Mouse (Mus musculus) layer of hippocampus, adult 11-12 months (tissue): ENCODE results near the gene Dock4.

Experiments
- DNase-seq: peaks from one replicate; pipeline ENCODE4 v3.0.0; 2022; ENCODE audit warnings: low spot score

Dock4 gene

GRCm38 (mm10) chr12:40462693-40463235, 17.0 kb downstream of the Dock4 start:
- no peak for DNase-seq

GRCm38 (mm10) chr12:40463828-40464227, 18.1 kb downstream of the Dock4 start:
- DNase-seq: no peak

GRCm38 (mm10) chr12:40464282-40464681, 18.5 kb downstream of the Dock4 start:
- DNase-seq: peak; percentile 58

DNA sequence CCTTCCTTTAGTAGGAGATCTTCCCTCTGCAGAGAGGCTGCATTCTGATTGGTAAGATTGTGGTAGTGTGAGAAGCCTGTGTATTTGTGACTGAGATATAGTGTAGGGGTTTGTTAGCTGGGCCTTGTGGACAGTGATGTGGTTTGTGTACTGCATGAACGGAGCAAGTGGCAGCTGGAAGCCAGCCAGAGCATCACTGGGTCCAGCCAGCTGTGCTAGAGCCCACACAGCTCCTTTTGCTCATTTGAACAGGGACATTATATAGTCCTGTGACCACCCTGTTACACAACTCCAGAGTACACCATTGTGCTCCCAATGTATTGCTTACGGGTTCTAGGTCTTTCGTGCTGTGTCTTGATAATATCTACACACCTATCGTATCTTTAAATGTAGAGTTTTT, 22.5 kb downstream of the Dock4 start:
- peak; percentile 69 for DNase-seq

- DNase-seq: no peak
These were observed 23.3 kb downstream of the Dock4 start for GRCm38 (mm10) chr12:40469009-40469408.

DNA sequence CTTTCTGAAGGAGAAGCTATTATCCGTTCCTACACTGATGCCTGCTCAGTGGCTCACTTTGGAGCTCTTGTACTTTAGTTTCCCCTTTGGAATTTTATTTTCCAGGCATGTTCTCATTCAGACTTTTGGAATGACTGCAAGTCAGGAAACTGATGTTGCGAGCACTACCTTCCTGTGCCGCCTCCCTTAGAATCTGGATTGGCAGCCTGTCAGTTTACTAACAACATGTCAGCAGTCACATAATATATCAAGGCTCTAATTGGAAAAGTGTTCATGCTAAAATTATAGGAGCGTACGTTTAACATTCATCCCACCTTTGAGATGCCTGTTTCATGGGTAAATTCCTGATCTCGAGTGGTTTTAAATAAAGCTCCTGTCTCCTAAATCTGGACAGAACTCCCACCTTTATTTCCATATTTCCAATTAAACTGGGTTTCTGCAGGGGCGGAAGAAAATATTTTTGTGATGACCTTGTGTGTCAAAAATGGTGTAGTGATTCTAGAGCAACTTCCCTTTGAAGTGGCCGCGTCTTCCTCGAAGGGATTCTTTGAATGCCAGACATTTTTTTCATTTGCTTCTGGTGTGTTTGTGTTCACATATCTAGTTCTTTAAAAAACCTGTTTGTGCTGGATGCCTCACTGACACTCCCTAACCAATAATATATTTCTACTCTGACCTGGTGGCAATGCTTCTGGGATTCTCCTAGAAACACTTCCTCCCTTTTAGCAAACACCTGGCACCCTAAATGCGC, 26.1 kb downstream of the Dock4 start:
- no peak for DNase-seq

GRCm38 (mm10) chr12:40473709-40474108, 28.0 kb downstream of the Dock4 start:
- DNase-seq: no peak

DNA sequence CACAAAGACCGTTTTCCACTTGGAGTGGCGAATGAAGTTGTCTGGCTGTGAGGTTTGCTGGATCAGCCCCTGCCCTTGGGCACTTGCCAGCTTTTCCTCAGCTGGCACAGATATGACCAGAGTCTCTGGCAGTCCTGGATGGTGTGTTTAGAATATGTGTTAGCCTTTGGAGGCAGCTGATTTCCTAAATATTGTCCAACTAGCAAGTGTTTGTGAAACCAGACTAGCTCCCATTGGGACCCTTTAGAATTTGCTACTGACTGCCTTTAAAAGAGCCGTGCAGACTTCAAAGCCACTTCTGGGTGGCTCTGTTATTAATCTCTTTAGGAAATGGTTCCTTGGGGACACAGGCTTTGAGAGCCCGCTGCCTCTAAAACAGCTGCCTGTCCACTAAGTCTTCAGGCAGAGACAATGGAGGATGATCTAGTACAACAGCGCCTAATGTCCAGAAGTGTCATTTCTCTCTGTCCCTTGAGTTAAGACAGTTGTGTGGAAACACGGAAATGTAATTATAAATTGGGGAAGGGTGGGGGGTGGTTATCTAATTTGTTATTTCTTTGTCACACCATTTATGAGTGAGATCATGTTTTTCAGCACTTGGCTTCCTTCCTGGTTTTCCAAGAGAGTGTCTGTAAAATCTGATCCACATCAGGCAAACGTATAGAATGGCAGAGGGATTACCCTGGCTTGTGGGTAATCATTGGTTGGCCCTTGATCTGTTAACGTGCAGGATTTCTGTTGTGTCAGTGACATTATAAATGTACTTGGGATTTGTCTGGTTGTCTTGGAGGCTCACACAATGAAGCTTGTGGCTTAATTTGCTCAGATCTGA, 32.1 kb downstream of the Dock4 start:
- DNase-seq: no peak

DNA sequence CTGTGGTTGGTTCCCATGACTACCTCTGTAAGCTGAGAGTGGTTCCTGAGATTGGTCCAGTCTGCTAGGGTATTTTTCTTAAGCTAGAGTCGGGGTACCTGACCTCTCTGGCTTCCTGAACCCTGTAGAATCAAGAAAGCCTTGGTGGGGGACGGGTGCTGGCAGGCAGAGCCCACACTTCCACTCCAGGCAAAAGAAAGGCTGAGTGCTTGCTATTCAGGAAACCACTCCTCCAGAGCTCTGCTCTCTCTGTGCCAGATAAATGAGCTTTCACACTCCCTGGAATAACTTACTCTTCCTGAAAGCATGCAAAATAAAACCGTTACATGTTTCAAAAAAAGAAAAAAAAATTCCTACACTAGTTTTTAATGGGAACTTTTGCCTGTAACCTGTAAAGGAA, 38.5 kb downstream of the Dock4 start:
- no peak for DNase-seq

GRCm38 (mm10) chr12:40485210-40485609, 39.5 kb downstream of the Dock4 start:
- DNase-seq: no peak

DNA sequence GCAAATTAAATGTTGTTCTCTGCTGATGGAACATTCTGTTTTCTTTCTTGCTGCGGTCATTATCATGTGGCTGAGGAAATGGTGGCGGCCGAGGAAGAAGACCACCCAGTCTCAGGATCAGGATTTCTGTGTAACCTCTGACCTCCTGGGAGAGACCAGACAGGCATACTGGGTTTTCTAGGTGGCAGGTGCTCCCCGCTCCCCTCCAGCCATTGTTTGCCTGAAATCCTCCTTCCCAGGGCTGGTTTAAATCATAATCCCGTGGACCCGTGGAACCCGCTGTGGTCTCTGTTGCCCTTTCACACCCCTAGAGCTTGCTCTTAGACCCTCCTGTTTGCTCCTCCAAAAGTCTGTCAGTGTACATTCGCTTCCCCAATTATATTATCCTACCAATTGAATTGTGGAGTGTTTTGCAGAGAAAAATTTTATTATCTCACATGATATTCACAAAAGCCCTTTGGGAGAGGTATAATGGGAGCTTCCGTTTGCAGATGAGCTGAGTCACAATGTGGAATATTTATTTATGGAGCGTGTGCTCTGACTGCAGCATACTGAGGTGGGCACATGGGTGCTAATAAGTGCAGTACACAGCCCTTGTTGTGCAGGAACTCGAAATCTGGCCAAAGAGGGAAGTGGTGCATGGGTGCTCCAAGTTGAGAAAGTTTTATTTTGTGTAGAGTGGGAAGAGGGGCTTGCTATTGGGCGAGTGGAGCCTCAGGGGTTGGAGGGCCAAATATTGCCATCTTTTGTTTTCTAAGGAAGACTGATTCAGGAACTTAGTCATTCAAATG, 40.5 kb downstream of the Dock4 start:
- DNase-seq: no peak

DNA sequence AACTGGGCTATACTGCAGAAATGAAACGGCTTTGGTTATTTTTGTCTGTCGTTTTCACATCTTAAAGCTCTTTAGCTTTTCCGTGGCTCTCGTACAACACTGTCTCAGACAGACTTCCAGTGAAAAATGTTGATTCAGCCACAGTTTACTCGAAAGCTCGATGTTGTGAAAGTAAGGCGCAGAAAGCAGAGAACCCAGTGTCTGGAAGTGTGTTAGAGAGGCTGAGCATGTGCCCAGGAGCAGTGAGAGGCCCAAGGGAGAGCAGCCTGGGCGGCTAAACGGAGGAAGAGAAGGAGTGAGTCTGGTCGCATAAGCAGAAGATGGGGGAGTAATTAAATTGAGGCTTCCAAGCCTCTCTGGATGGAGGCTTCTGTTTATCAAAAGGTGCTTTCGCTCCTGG, 50.6 kb downstream of the Dock4 start:
- no peak for DNase-seq

GRCm38 (mm10) chr12:40497806-40498205, 52.1 kb downstream of the Dock4 start:
- DNase-seq: no peak

GRCm38 (mm10) chr12:40498250-40498671, 52.5 kb downstream of the Dock4 start:
- no peak for DNase-seq

DNA sequence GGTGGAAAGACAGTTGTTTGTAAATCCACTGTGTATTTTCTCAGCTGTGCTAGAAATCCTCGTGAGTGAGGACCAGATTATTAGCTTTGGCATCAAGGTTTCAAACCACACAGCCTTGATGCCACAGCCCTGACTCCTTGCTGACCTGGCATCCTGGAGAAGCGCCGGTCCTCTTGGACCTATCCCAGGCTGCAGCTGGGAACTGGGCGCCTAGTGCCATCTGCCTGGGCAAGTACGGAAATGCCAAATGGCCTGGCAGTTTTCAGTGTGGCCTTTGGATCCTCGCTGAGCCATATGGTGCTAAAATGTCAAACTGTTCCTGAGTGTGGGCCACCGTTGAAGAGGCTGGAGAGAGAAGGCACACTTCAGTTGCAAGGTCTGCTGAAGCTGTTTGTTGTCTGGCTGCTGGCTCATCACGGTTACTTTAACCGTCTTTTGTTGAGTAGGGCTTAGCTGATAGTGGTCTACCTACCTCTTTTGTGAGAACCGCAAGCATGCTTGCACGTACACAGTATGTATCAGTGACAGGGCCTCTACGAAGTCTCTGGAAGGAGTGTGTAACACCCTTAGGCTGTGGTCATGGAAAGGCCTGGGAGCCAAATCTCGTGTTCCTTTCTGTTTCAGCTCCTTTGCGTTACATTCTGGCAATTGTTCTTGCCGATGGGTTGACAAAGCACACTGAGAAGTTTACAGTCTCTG, 53.3 kb downstream of the Dock4 start:
- DNase-seq: peak; percentile 60

DNA sequence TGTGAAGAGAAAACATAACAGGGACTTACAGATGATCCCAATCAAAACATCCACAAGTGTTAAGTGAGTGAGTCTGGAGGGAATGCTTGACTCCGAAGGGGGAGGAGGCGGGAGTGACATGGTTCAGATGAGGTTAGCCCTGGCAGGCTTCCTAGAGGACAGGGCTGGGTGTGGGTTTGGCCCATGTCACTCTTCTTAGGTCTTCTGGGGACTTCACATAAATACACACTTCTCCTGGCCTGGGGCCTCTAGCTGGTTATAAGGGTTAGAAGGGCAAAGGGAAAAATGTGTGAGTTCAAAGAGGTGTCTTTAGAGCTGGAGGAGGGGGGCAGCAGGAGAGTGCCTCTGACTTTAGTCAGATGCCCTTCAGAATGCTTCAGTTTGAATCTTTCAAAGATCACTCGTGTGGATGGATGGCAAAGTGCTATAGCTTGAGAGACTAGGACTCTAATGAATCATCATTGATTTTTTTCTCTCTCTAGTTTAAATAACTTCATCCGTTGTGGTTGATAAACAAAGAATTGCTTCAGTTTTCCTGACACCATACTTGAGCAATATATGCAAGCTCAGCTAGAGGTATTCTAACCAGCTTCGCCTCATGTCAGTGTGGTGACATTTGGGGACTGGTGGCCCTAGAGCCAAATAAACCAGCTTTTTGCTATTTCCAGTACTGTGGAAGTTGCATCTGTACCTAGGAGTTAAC, 54.0 kb downstream of the Dock4 start:
- no peak for DNase-seq

GRCm38 (mm10) chr12:40501141-40501540, 55.4 kb downstream of the Dock4 start:
- no peak for DNase-seq

- no peak for DNase-seq
These were observed 57.8 kb downstream of the Dock4 start for GRCm38 (mm10) chr12:40503520-40503919.

- no peak for DNase-seq
These were observed 58.9 kb downstream of the Dock4 start for GRCm38 (mm10) chr12:40504687-40505086.

DNA sequence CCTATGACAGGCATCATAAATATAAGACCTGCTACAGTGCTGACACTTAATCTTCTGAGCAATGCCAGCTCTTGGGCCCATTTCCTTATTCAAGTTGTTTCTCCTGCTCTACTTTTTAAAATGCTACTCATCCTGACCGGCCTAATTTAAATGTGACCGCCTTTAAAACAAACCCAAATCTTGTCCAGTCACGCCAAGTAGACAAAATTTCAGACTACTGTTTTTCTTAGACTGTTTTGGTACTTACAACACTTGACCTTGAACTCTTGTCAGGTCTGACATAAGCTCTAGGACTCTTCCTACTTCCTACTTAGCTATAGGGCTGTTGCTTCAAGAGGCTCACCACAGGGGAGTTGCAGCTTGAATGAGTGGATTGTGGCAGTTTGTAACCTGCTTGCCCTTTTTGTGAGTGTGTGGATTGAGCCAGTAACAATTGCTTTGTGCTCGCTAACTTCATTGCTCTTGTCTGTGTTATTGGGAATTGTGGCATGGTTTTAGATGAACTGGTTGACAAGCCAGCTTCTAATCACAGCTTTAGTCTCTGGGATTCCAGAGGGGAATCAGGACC, 62.2 kb downstream of the Dock4 start:
- DNase-seq: no peak

DNA sequence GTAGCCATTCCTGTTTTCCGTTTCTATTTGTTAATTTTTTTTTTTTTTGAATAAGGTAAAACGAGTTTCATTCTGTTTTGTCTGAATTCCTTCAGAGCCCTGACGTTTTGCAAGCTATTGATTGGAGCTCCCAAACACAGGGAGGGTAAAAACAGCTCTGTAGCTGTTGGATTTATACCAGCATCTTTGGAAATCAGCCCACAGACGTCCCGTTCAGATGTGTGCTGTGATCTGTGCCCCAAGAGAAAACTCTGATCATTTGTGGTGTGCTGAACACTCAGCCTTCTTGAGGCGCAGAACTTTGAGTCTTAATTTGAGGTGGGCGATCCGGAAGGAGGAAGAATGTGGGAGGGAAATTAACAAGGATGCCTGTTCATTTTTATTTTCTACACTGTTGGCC, 62.7 kb downstream of the Dock4 start:
- DNase-seq: no peak
